Mouse (Mus musculus): ENCODE measurements at regions not wholly inside any gene's neighbourhood (a gene's known extent, or its start where the extent isn't known, plus 50 kb on each side); places are given as distances from the start of the nearest gene placed in this dataset.

DNA sequence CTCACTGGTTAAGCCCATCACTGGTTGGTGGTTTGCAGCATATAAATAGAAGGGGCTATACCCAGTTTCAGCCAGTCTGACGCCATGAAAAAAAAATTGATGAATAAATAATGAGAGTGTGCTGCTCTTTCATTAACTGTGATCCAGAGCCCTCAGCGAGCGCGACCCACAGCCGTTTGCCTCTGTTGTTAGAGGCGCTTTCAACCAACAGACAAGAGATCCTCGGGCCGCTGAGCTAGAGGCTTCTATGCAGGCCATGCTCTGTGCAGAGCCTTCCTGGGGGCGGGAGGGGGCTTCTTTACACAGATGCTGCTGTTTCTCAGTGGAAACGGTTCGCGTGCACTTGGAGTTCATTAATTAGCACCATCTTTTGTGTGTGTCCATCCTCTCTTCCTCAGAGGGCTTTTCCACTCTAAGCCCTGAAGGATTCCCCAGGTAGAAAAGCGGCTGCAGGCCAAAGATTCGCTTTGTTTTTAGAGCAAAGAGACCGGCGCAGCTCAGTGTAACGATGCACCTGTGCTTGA lies 243.6 kb downstream of the Hs3st3b1 start:
- TF ChIP-seq CHD2 (IDR thresholded peaks at IDR 0.05; ENCODE audit: low read depth, low read length) (no peak), ZC3H11A (IDR thresholded peaks at IDR 0.05; ENCODE audit: borderline replicate concordance, low read depth, low read length) (no peak)

Measured in ES-E14 (cell line).